Mouse (Mus musculus) ovary, adult 10 weeks (tissue): ENCODE data around the gene Olfr286. TPM values are rescaled to one million over a fixed set of nuclear protein-coding genes. Genes with fewer than 3 reads are reported as not detected.

Experiments
- polyA plus RNA-seq: library from polyadenylated mRNA; stranded (reverse); fragments of 350-450 nt; fragmentation: Illumina TruSeq; extraction: RNeasy Lipid Tissue Mini Kit (QIAGEN cat#74804); gene quantifications from one replicate; pipeline ENCODE4 v1.2.3, GENCODE M21; 2014

The Olfr286 gene
- not detected for polyA plus RNA-seq

DNA sequence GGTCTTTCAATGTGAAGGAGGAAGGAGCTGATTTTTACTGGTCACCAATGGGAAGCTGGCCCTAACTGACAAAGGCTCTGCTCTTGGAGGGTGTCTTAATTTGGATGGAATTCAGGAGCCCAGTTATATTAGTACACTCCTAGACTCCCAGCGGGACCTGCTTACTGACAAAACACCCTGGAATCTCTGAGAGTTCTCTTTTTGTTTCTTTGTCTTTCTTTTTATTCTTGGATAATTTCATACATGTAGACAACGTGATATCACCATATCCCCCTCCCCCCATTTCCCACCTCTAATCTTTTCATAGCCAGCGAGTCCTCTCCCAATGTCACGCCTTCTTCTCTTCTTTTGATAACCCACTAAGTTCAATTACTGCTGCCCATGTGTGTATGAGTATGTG, at the start of gene Olfr286:
TSS of gene Olfr286 (minus strand) at position 101 of the 400 bp plus-strand sequence.

DNA sequence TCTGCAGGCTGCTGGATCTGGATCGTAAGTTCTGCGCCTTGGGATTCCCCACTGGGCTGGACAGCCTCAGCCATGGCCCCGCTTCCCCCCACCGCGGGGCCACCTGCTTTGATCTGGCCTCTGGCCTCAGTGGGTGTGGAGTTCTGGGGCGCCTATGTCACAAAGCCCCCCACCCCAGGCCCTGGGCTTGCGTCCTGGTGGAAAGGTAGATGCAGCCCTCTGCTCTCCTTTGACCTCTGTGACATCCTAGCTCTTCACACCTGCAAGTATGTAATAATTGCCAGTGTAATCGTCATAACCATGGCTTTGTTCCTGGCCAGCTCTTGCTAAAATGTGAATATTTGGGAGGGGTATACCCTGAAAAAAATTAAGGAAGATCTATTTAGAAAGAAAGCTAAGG, 22.9 kb upstream of the Olfr286 start, which contains the start of gene H1fnt:
TSS of gene H1fnt (minus strand) at position 101 of the 400 bp plus-strand sequence.

DNA sequence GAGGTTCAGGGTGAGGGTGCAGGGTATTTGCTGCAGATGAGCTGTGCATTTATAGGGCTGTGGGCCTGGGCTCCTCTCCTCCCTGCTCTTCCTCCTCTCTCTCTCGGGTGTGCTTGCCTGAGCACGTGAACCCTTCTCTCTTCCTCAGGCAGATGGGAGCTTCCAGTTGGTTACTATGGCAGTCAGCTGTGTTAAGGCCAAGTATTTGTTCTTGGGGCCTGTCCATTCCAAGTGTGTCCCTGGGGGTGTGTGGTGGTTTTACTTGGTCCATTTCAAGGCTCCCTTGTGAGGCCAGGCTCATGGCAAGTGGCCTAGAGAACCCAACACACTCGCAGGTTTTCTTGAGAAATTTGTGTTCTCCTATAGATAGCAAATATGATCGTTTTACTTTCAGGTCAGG, 13.4 kb downstream of the Olfr286 start, which contains the start of the genes Gm44579 and Olfr287:
TSS of gene Gm44579 (minus strand) at position 101 of the 400 bp plus-strand sequence.
TSS of gene Olfr287 (minus strand) at position 180 of the 400 bp plus-strand sequence.

DNA sequence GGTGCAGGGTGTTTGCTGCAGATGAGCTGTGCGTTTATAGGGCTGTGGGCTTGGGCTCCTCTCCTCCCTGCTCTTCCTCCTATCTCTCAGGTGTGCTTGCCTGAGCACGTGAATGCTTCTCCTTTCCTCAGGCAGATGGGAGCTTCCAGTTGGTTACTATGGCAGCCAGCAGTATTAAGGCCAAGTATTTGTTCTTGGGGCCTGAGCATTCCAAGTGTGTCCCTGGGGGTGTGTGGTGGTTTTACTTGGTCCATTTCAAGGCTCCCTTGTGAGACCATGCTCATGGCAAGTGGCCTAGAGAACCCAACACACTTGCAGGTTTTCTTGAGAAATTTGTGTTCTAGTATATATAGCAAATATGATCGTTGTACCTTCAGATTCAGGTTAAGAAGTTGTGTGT, 38.8 kb downstream of the Olfr286 start, which contains the start of gene Olfr288:
TSS of gene Olfr288 (minus strand) at position 101 of the 400 bp plus-strand sequence.

Other genes with a start within 250 kb of the Olfr286 start
- gene Col2a1, start 229.8 kb downstream of the Olfr286 start, polyA plus RNA-seq, result not detected
- 5.7 TPM for gene Pfkm, start 141.9 kb downstream of the Olfr286 start, polyA plus RNA-seq
- 52.8 TPM for gene Senp1, start 140.7 kb downstream of the Olfr286 start, polyA plus RNA-seq
- 23.2 TPM for gene Asb8, start 68.8 kb downstream of the Olfr286 start, polyA plus RNA-seq
- gene Ccdc184, start 67.3 kb downstream of the Olfr286 start, polyA plus RNA-seq, result 0.14 TPM
- not detected for gene Olfr288, start 38.9 kb downstream of the Olfr286 start, polyA plus RNA-seq
- gene Gm44579, start 13.5 kb downstream of the Olfr286 start, polyA plus RNA-seq, result 2.5 TPM
- not detected for gene Olfr287, start 13.4 kb downstream of the Olfr286 start, polyA plus RNA-seq
- gene H1fnt, start 22.8 kb upstream of the Olfr286 start, polyA plus RNA-seq, result not detected
- gene Zfp641, start 61.7 kb upstream of the Olfr286 start, polyA plus RNA-seq, result 1.7 TPM
- not detected for gene Olfr285, start 82.9 kb upstream of the Olfr286 start, polyA plus RNA-seq
- gene Olfr284, start 106.5 kb upstream of the Olfr286 start, polyA plus RNA-seq, result not detected
- gene Olfr283, start 146.5 kb upstream of the Olfr286 start, polyA plus RNA-seq, result not detected
- not detected for gene Olfr282, start 196.8 kb upstream of the Olfr286 start, polyA plus RNA-seq
- gene Olfr281, start 218.1 kb upstream of the Olfr286 start, polyA plus RNA-seq, result not detected
- gene OR5BS1P, start 235.4 kb upstream of the Olfr286 start, polyA plus RNA-seq, result not detected
- not detected for gene Lalba, start 248.3 kb upstream of the Olfr286 start, polyA plus RNA-seq